Mouse (Mus musculus) intestine, postnatal 0 days (tissue): ENCODE results near the gene Tsku. TPM values are rescaled to one million over a fixed set of nuclear protein-coding genes. Genes with fewer than 3 reads are reported as not detected.

Experiments
- ATAC-seq: fragments of 200-750 bp; cut with Nextera tagmentation; 2 replicates; pipeline ENCODE4 v1.8.0; 2017; ENCODE audit warnings: mild to moderate bottlenecking, moderate TSS enrichment, moderate library complexity
- H3K27ac ChIP-seq: fragments of 300-500 bp; sonication (generic); 2 replicates; pipeline ENCODE4 v1.5.1; 2014; ENCODE audit warnings: mild to moderate bottlenecking, low read depth, low read length, moderate library complexity
- H3K27me3 ChIP-seq: fragments of 300-500 bp; sonication (generic); replicated peaks from 2 replicates; pipeline ENCODE4 v1.6.1; 2014; ENCODE audit warnings: low read length, mixed read lengths; ENCODE audit not compliant: control insufficient read depth, insufficient read depth
- H3K36me3 ChIP-seq: fragments of 300-500 bp; sonication (generic); 2 replicates; pipeline ENCODE4 v1.6.1; 2014; ENCODE audit warnings: mild to moderate bottlenecking, moderate library complexity; ENCODE audit not compliant: control insufficient read depth, insufficient read depth
- H3K4me1 ChIP-seq: fragments of 300-500 bp; sonication (generic); replicated peaks from 2 replicates; pipeline ENCODE4 v1.6.1; 2014; ENCODE audit warnings: antibody characterized with exemption, low read length, mixed read lengths; ENCODE audit not compliant: control insufficient read depth, insufficient read depth
- H3K4me2 ChIP-seq: fragments of 300-500 bp; sonication (generic); replicated peaks from 2 replicates; pipeline ENCODE4 v1.6.1; 2014; ENCODE audit warnings: low read depth, mild to moderate bottlenecking, moderate library complexity
- H3K4me3 ChIP-seq: fragments of 300-500 bp; sonication (generic); 2 replicates; pipeline ENCODE4 v1.5.1; 2014; ENCODE audit warnings: low read depth, low read length
- H3K9ac ChIP-seq: fragments of 300-500 bp; sonication (generic); 2 replicates; pipeline ENCODE4 v1.6.1; 2014; ENCODE audit warnings: mild to moderate bottlenecking, low read depth, low read length
- H3K9me3 ChIP-seq: fragments of 300-500 bp; sonication (generic); 2 replicates; pipeline ENCODE4 v1.6.1; 2016; ENCODE audit warnings: mixed run types; ENCODE audit not compliant: control insufficient read depth
- CTCF ChIP-seq: sonication (generic); IDR thresholded peaks from 2 replicates; pipeline ENCODE4 v1.5.1; 2016; ENCODE audit warnings: low read depth, mild to moderate bottlenecking, control low read depth, antibody characterized with exemption, moderate library complexity
- WGBS: fragments of 180-500 bp; shearing (Covaris S2); extraction: QIAGEN DNeasy Blood & Tissue Kit; methylation state at CpG from one replicate; pipeline ENCODE4 v1.1.7; 2014; 5-methylcytosine and 5-hydroxymethylcytosine counted together
- polyA plus RNA-seq: library from polyadenylated mRNA; unstranded; fragments of >200 nt; fragmentation: Nextera tagmentation; extraction: Ambion mirVana; gene quantifications from 2 replicates; pipeline ENCODE4 v1.2.1, GENCODE M21; 2015

The Tsku gene
- 3.2 and 3.6 TPM in 2 replicates for polyA plus RNA-seq

DNA sequence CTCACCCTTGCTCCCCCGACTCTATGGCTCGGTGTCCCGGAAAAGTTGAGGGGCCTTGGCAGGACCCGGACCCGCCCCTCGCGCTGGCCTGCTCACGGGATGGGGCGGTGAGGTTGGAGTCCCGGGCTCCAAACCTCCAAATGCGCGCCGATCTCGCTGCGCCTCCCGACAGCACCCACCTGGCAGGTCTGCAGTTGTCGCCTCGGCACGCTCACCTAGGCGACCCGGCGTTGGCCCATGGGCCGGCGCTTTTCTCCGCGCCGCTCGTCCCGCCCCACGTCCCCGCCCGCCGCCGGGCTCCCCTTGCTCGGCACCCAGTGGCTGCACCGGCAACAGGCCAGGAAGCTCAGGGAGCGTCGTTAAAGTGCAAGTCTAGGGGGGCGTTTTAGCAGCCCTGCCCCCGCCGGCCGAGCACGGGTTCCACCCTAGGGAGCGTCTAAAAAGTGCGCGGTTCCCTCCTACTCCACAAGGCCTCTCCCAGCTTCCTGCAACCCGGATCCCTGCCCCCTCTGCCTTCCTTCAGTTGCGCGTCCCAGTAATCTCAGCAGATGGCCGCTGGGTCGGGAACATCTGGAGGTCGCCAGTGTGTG, at the start of gene Tsku:
Tsku (minus strand) TSS at position 266 of the 590 bp plus-strand sequence.
- H3K9ac ChIP-seq = peak within 1 kb of the TSS; percentile 61
- H3K27me3 ChIP-seq = no peaks in the 10 kb centered on the region
- H3K27ac ChIP-seq = peak within 1 kb of the TSS; percentile 70
- TF ChIP-seq CTCF = peak; percentile 40; the same call in 1 of the 2 replicates
- peak within 1 kb of the TSS; percentile 94 for H3K4me2 ChIP-seq
- H3K36me3 ChIP-seq = no peaks in the 10 kb centered on the region
- H3K9me3 ChIP-seq = no peaks in the 10 kb centered on the region
- WGBS = under 1% methylated on average over 52 of the region's 52 CpGs
- no peaks in the 10 kb centered on the region for H3K4me1 ChIP-seq
- peak within 1 kb of the TSS; percentile 72 for H3K4me3 ChIP-seq
- peak; percentile 86 for ATAC-seq

DNA sequence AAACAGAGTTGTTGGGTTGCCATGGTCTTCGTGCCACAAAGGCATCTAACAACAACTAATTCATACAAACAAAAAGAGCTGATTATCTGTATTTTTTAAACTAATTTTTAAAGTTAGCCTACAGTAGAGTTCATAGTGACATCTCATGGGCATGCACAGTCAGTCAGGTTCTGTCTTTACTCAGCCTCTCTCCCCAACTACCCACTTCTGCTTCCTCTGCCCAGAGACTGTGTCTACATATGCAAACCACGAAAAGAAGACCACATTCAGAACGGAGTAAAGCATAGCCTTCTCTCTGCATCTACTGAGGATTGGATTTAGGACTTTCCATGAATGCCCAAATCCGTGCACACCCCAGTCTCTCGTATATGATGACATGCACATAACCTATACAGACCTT, 46.5 kb upstream of the Tsku start:
- Histone ChIP-seq H3K4me1 (no peaks in the 10 kb centered on the region), H3K27ac (no peak overlapping the region), H3K27me3 (no peaks in the 10 kb centered on the region), H3K36me3 (no peaks in the 10 kb centered on the region), H3K4me3 (no peak overlapping the region), H3K4me2 (no peak overlapping the region), H3K9me3 (no peaks in the 10 kb centered on the region), H3K9ac (no peak overlapping the region)
- TF ChIP-seq CTCF = no peak
- no peak for ATAC-seq
- WGBS = 86% methylated on average over 5 of the region's 5 CpGs

DNA sequence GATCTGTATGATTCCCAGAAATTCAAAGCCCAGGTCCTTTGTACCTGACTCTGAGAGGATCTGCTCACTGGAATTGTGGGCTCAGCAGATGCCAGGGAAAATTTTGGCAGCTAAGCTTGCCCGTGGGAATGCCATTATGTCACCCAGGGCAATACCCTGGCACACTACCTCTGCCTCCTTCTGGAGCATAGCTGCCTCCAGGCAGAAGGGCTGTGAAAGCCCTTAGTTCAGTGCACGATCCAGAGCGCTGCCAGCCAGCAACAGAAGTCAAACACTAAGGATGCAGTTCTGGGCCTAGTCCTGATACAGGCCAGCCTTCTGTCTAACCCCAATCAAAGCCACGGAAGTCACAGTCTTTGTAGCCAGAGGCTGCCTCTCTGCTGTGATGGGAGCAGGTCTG, 42.9 kb upstream of the Tsku start:
- no peak for TF ChIP-seq CTCF
- Histone ChIP-seq H3K27me3 (no peaks in the 10 kb centered on the region), H3K36me3 (no peaks in the 10 kb centered on the region), H3K9me3 (no peaks in the 10 kb centered on the region), H3K27ac (no peak overlapping the region), H3K4me3 (no peak overlapping the region), H3K4me2 (no peak overlapping the region), H3K9ac (no peak overlapping the region), H3K4me1 (no peaks in the 10 kb centered on the region)
- ATAC-seq = no peak
- 91% methylated on average over 4 of the region's 4 CpGs for WGBS

DNA sequence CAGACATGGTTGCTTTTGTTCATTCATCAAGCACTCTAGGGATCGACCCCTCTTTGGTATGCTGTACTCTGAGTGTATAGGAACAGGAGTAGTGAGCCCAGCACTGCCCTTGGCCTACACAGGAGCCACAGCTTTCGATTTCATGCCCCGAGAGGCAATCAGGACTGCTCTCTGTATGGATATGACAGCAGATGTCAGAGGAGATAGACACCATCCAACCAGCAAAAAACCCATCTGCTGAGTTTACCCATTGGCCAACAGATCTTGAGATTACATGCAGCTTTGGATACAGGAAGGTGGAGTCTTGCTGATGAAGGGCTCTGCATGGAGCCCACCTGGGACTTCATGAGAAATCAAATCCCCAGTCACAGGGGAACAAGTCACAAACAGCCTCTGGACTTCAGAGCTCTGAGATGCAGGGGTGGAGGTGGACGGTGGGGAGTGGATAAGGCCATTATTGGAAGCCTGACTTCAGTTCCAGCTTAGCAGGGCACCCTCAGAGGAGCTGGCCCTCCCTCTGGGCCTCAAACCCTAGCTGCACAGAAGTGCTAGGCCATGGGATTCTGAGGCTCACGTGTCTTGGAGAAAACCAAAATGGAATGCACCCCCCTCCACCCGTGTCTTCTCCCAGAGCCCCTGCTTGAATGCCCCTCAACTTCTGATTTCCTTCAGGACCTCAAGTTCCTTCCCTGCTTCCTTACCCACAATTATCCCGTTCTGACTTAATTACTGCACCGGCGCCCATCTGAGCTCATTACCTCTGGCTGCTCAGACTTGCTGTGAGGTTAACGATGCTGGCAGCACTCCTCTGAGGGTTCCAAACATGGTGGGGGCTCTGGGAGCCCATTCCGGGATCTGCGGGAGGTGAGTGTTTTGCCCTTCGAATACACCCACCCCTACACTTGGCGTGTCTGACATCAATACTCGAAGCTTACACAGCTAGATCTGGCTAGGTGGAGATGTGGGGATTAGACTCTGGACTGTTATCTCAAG, 41.8 kb upstream of the Tsku start:
- H3K27ac ChIP-seq = no peak overlapping the region
- no peaks in the 10 kb centered on the region for H3K27me3 ChIP-seq
- no peaks in the 10 kb centered on the region for H3K36me3 ChIP-seq
- no peak for ATAC-seq
- H3K4me2 ChIP-seq = no peak overlapping the region
- no peak overlapping the region for H3K9ac ChIP-seq
- TF ChIP-seq CTCF = no peak
- no peaks in the 10 kb centered on the region for H3K4me1 ChIP-seq
- 71% methylated on average over 15 of the region's 15 CpGs for WGBS
- H3K4me3 ChIP-seq = no peak overlapping the region
- no peaks in the 10 kb centered on the region for H3K9me3 ChIP-seq

DNA sequence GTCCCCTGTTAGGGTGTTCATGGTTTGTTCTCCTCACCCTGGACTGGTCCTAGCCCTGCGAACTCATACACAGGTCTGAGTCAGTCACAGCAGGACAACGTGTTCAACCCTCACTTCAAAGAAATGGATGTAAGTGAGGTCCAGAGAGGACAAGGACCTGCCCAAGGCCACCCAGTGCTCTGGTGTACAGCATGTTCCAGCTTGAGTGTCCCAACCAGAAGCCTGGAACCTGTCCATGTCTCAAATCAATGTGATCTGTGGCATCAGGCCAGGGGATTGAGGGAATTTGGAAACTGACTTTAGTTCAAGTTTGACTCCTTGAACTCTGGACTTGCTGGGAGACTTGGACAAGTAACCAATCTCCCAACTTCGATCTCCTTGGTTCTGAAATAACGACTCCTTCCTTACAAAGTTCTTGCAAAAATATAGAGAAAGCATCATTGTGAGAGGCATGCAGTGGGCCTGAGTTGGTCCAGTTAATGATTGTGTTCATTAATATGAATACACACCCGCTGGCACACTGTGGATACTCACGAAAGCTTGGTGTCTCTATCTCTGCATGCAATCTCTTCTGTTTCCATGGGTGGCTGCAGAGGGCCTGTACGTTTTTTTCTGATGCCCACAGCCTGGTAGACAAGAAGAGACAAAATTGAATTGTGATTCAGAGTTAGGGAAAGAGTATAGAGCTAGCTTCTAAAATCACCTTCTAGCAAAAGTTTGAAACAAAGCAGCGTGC, 31.5 kb upstream of the Tsku start:
- Histone ChIP-seq H3K4me1 (no peaks in the 10 kb centered on the region), H3K4me3 (no peak overlapping the region), H3K9ac (no peak overlapping the region), H3K27ac (no peak overlapping the region), H3K36me3 (no peaks in the 10 kb centered on the region), H3K27me3 (no peaks in the 10 kb centered on the region), H3K9me3 (no peaks in the 10 kb centered on the region), H3K4me2 (no peak overlapping the region)
- no peak for TF ChIP-seq CTCF
- WGBS = 87% methylated on average over 8 of the region's 8 CpGs
- ATAC-seq = no peak

DNA sequence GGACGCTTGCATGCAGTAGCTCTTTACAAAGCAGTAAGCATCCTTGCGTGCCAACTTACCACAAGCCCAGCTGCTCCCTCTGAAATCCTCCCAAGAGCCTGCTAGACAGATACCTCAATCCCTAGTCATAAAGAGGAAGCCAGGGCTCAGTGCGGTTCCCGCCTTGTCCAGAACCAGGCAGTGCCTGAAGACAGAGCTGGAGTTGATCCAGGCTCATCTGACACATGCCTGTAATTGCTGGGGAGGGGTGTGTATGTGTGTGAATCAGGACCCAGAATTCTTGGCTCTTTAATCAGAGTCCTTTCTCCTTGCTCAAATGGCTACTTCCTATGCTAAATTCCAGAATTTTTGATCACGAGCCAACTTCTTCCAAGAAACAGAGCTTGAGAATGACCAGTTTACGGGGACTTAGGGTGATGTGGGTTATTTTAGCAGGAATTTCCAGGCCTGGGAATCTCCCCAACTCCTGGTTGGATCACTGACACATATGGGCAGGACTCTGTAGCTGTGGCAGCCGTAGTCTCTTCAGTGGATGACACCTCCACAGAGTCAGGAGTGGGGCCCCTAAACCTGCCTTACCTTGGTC, 30.3 kb upstream of the Tsku start:
- WGBS = 64% methylated on average over 7 of the region's 7 CpGs
- no peak for ATAC-seq
- H3K36me3 ChIP-seq = no peaks in the 10 kb centered on the region
- no peaks in the 10 kb centered on the region for H3K4me1 ChIP-seq
- H3K27ac ChIP-seq = no peak overlapping the region
- no peak for TF ChIP-seq CTCF
- no peaks in the 10 kb centered on the region for H3K9me3 ChIP-seq
- no peak overlapping the region for H3K4me2 ChIP-seq
- H3K4me3 ChIP-seq = no peak overlapping the region
- H3K9ac ChIP-seq = no peak overlapping the region
- H3K27me3 ChIP-seq = no peaks in the 10 kb centered on the region
